Mouse (Mus musculus) liver, embryonic 15.5 days (tissue): ENCODE results near the gene Rab25. TPM values are rescaled to one million over a fixed set of nuclear protein-coding genes. Genes with fewer than 3 reads are reported as not detected.

ENCODE experiments used
- ATAC-seq: fragments of 200-750 bp; cut with Nextera tagmentation; 2 replicates; pipeline ENCODE4 v1.8.0; 2017; ENCODE audit warnings: moderate number of reproducible peaks, mild to moderate bottlenecking, moderate library complexity; ENCODE audit not compliant: insufficient read depth
- H3K27ac ChIP-seq: fragments of 300-500 bp; sonication (generic); replicated peaks from 2 replicates; pipeline ENCODE4 v1.5.1; 2015; ENCODE audit warnings: mild to moderate bottlenecking, inconsistent platforms
- H3K27me3 ChIP-seq: fragments of 300-500 bp; sonication (generic); 2 replicates; pipeline ENCODE4 v1.6.1; 2015; ENCODE audit warnings: mild to moderate bottlenecking, inconsistent platforms
- H3K36me3 ChIP-seq: fragments of 300-500 bp; sonication (generic); replicated peaks from 2 replicates; pipeline ENCODE4 v1.6.1; 2015; ENCODE audit warnings: moderate library complexity, mild to moderate bottlenecking, inconsistent platforms
- H3K4me1 ChIP-seq: fragments of 300-500 bp; sonication (generic); replicated peaks from 2 replicates; pipeline ENCODE4 v1.6.1; 2015; ENCODE audit warnings: inconsistent platforms
- H3K4me2 ChIP-seq: fragments of 300-500 bp; sonication (generic); 2 replicates; pipeline ENCODE4 v1.6.1; 2015; ENCODE audit warnings: moderate library complexity, mild to moderate bottlenecking, inconsistent platforms
- H3K4me3 ChIP-seq: fragments of 300-500 bp; sonication (generic); replicated peaks from 2 replicates; pipeline ENCODE4 v1.5.1; 2015; ENCODE audit warnings: mild to moderate bottlenecking, inconsistent platforms
- H3K9ac ChIP-seq: fragments of 300-500 bp; sonication (generic); 2 replicates; pipeline ENCODE4 v1.6.1; 2015; ENCODE audit warnings: moderate library complexity, mild to moderate bottlenecking, inconsistent platforms
- H3K9me3 ChIP-seq: fragments of 300-500 bp; sonication (generic); replicated peaks from 2 replicates; pipeline ENCODE4 v1.6.1; 2016; ENCODE audit warnings: inconsistent platforms
- WGBS: fragments of 180-500 bp; shearing (Covaris S2); methylation state at CpG from one replicate; pipeline ENCODE4 v1.1.7; 2015; ENCODE audit warnings: mixed read lengths; ENCODE audit not compliant: insufficient replicate concordance; 5-methylcytosine and 5-hydroxymethylcytosine counted together
- polyA plus RNA-seq: library from polyadenylated mRNA; unstranded; fragments of >200 nt; fragmentation: Nextera tagmentation; extraction: Ambion mirVana; gene quantifications from 2 replicates; pipeline ENCODE4 v1.2.1, GENCODE M21; 2015

Rab25 gene
- polyA plus RNA-seq, 1 experiment from 2014 or later, result not detected

GRCm38 (mm10) chr3:88540085-88540484 lies 8.0 kb downstream of the Rab25 start:
- Histone ChIP-seq H3K9me3 (no peaks in the 10 kb centered on the region), H3K9ac (no peak overlapping the region), H3K4me3 (no peak overlapping the region), H3K36me3 (no peaks in the 10 kb centered on the region), H3K27ac (no peak overlapping the region), H3K4me1 (peaks cover 35% of the 10 kb centered on the region), H3K27me3 (peaks cover 7% of the 10 kb centered on the region; the same call in 1 of the 2 replicates), H3K4me2 (no peak overlapping the region)
- WGBS, result 58% methylated on average over 5 of the region's 5 CpGs
- ATAC-seq, result no peak

DNA sequence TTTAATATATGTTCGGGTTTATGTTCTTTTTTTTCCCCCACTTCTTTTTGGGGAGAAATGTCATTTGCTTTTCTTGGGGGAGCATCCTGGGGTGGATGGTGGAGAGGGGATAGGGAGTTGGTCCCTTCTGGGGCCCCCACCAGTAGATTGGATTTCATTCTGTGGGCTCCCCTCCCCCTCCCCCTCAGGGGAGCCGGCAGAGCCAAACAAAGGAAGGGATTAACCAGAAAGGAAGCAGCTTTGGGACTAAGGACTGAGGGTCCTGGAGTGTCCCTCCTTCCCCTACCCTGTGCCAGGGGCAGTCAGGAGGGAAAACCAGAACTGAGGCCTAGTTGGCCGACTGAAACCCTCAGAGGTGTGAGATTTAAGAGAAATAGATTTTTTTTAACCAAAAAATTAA lies 8.7 kb downstream of the Rab25 start:
- Histone ChIP-seq H3K27ac (no peak overlapping the region), H3K9me3 (no peaks in the 10 kb centered on the region), H3K4me2 (no peak overlapping the region), H3K36me3 (no peaks in the 10 kb centered on the region), H3K9ac (no peak overlapping the region), H3K4me1 (peaks cover 32% of the 10 kb centered on the region), H3K27me3 (peaks cover 8% of the 10 kb centered on the region; the same call in 1 of the 2 replicates), H3K4me3 (no peak overlapping the region)
- 35% methylated on average over 3 of the region's 3 CpGs for WGBS
- ATAC-seq, result no peak

- Histone ChIP-seq H3K27ac (no peak overlapping the region), H3K4me1 (peaks cover 33% of the 10 kb centered on the region), H3K9me3 (no peaks in the 10 kb centered on the region), H3K4me3 (no peak overlapping the region), H3K9ac (no peak overlapping the region), H3K36me3 (no peaks in the 10 kb centered on the region), H3K4me2 (no peak overlapping the region), H3K27me3 (peaks cover 15% of the 10 kb centered on the region)
- no peak for ATAC-seq
- WGBS, result 61% methylated on average over 9 of the region's 9 CpGs
Measured at GRCm38 (mm10) chr3:88538271-88539145, 9.6 kb downstream of the Rab25 start.

DNA sequence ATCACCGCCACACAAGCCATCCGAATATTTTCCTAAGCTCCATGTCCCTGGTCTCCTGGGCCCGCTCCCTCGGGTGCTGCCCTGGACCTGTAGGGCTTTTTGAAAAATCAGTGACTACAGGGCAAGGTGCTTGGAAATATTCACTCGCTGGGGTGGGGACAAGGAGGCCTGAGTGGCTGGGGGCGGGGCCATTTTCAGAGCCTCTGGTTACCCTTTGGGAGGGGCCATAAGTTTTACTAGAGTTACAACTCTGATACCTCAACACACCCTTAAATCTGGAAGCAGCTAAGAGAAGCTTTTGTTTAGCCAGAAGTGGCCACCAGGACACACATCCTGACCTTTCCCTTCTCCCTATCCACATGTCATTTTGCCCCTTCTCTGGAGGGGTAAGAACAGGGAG lies 11.0 kb downstream of the Rab25 start:
- peak overlapping the region; percentile 90 for H3K4me2 ChIP-seq
- peaks cover 26% of the 10 kb centered on the region for H3K27me3 ChIP-seq
- 69% methylated on average over 6 of the region's 6 CpGs for WGBS
- peaks cover 46% of the 10 kb centered on the region for H3K4me1 ChIP-seq
- ATAC-seq, result peak; percentile 7; the same call in 1 of the 2 replicates
- no peaks in the 10 kb centered on the region for H3K36me3 ChIP-seq
- peak overlapping the region; percentile 60 for H3K4me3 ChIP-seq
- peak overlapping the region; percentile 46; the same call in 1 of the 2 replicates for H3K9ac ChIP-seq
- H3K27ac ChIP-seq, result peak overlapping the region; percentile 48; the same call in 1 of the 2 replicates
- no peaks in the 10 kb centered on the region for H3K9me3 ChIP-seq

GRCm38 (mm10) chr3:88536103-88536930 lies 11.8 kb downstream of the Rab25 start:
- peak overlapping the region; percentile 90 for H3K4me2 ChIP-seq
- peaks cover 54% of the 10 kb centered on the region for H3K4me1 ChIP-seq
- H3K36me3 ChIP-seq, result no peaks in the 10 kb centered on the region
- 7% methylated on average over 64 of the region's 64 CpGs for WGBS
- H3K27me3 ChIP-seq, result peaks cover 30% of the 10 kb centered on the region
- peak overlapping the region; percentile 51; the same call in 1 of the 2 replicates for H3K27ac ChIP-seq
- ATAC-seq, result peak; percentile 78
- H3K9ac ChIP-seq, result peak overlapping the region; percentile 46
- H3K9me3 ChIP-seq, result no peaks in the 10 kb centered on the region
- H3K4me3 ChIP-seq, result peak overlapping the region; percentile 60

DNA sequence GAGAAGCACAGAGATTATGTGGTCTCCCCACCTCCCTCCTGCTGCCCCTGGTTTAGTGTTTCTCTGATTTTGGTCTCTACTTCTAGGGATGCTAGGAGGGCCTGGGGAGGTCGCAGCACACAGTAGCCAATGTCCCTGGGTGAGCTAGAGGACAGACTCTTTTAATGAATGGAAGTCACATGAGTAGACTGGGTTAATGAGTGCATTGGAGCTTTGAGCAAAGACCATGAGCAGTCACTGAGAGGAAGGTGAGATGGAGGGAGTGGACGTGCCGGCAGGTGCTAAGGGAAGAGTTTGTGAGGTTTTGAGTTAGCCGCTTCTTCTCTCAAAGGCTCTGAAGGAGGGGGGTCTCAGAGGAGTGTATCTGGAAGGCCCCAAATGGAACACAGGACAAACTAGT lies 12.6 kb downstream of the Rab25 start:
- Histone ChIP-seq H3K36me3 (no peaks in the 10 kb centered on the region), H3K4me2 (peak overlapping the region; percentile 90), H3K9ac (peak overlapping the region; percentile 46; the same call in 1 of the 2 replicates), H3K4me1 (peaks cover 62% of the 10 kb centered on the region), H3K4me3 (no peak overlapping the region), H3K27ac (no peak overlapping the region), H3K9me3 (no peaks in the 10 kb centered on the region), H3K27me3 (peaks cover 30% of the 10 kb centered on the region)
- ATAC-seq, result no peak
- 75% methylated on average over 4 of the region's 4 CpGs for WGBS

DNA sequence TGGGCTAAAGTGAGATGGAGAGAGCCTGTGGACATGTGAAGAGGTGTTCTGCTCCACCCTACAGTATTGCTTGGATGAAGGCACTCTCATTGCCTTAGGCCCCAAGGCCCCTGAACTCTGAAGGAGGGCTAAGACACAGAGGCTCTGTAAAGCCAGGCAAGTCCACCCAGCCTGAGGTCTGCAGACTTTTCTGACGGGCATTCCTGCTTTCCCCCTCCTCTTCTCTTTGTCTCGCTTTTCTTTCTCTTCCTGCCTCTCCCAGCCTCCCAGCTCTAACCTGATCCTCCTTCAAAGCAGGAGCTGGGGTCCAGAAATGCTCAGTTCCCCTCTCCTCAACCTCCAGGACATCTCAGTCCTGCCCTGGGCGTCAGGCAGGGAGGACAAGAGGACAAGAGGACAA lies 13.1 kb downstream of the Rab25 start:
- no peak for ATAC-seq
- Histone ChIP-seq H3K4me2 (no peak overlapping the region), H3K4me3 (no peak overlapping the region), H3K9me3 (no peaks in the 10 kb centered on the region), H3K36me3 (no peaks in the 10 kb centered on the region), H3K27me3 (peaks cover 30% of the 10 kb centered on the region), H3K27ac (no peak overlapping the region), H3K9ac (no peak overlapping the region), H3K4me1 (peaks cover 67% of the 10 kb centered on the region)
- 45% methylated on average over 3 of the region's 3 CpGs for WGBS

- Histone ChIP-seq H3K9me3 (no peaks in the 10 kb centered on the region), H3K9ac (no peak overlapping the region), H3K4me3 (peak overlapping the region; percentile 72; the same call in 1 of the 2 replicates), H3K4me1 (peaks cover 75% of the 10 kb centered on the region), H3K4me2 (peak overlapping the region; percentile 99), H3K27me3 (peaks cover 30% of the 10 kb centered on the region), H3K27ac (no peak overlapping the region), H3K36me3 (no peaks in the 10 kb centered on the region)
- ATAC-seq, result no peak
- WGBS, result 22% methylated on average over 4 of the region's 5 CpGs
Measured at GRCm38 (mm10) chr3:88533706-88534105, 14.4 kb downstream of the Rab25 start.

DNA sequence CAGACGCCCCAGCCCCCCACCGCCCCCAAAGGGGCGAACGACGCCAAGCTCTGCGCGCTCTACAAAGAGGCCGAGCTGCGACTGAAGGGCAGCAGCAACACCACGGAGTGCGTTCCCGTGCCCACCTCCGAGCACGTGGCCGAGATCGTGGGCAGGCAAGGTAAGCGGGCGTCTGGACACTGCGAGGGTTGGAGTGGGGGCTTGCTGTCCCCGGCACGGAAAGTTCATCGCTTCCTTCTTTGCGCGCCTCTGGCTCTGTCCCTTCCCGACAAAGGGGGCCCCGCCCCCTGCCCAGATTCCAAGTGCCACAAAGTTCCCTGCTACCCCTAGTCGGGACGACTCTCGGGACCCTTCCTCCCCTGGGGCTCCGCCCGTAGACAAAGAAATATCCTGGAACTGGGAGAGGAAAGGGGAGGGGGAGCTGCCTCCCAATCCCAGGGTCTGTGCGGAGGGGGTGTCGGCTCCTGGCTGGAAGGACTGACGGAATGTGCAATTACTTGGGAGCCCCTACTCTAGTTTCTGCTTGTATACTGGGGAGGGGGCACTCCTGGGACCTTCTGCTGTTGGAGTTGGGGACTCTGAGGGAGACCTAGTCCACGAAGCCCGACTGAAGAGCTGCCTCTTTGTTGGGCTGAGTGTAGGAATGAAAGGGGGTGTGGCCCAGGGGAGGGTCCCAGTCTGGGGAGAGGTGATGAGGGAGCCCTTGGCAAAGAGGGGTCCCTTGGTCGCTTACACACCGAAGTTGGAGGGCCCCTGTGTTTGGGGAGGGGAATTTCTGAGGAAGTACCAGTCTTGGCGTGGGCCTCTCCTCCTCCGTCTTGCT lies 15.2 kb downstream of the Rab25 start:
- Histone ChIP-seq H3K27ac (no peak overlapping the region), H3K27me3 (peaks cover 30% of the 10 kb centered on the region), H3K4me1 (peaks cover 75% of the 10 kb centered on the region), H3K4me3 (peak overlapping the region; percentile 72), H3K4me2 (peak overlapping the region; percentile 99), H3K9ac (peak overlapping the region; percentile 27; the same call in 1 of the 2 replicates), H3K36me3 (no peaks in the 10 kb centered on the region), H3K9me3 (no peaks in the 10 kb centered on the region)
- 3% methylated on average over 40 of the region's 40 CpGs for WGBS
- no peak for ATAC-seq

- H3K27ac ChIP-seq, result peak within 1 kb of the TSS; percentile 76
- 1% methylated on average over 31 of the region's 31 CpGs for WGBS
Measured at GRCm38 (mm10) chr3:88532299-88532674, 15.8 kb downstream of the Rab25 start, which contains the start of gene Mex3a. Gene Mex3a, plus strand, starts transcription at chr3:88532395.

More at GRCm38 (mm10) chr3:88532299-88532674, 15.8 kb downstream of the Rab25 start, which contains the start of gene Mex3a:
- peak within 1 kb of the TSS; percentile 99 for H3K4me2 ChIP-seq
- no peak for ATAC-seq
- no peaks in the 10 kb centered on the region for H3K36me3 ChIP-seq
- H3K27me3 ChIP-seq, result peaks cover 33% of the 10 kb centered on the region
- H3K4me1 ChIP-seq, result peaks cover 77% of the 10 kb centered on the region
- peak within 1 kb of the TSS; percentile 79 for H3K9ac ChIP-seq
- H3K9me3 ChIP-seq, result no peaks in the 10 kb centered on the region
- H3K4me3 ChIP-seq, result peak within 1 kb of the TSS; percentile 72
